In the genomic region with DNA sequence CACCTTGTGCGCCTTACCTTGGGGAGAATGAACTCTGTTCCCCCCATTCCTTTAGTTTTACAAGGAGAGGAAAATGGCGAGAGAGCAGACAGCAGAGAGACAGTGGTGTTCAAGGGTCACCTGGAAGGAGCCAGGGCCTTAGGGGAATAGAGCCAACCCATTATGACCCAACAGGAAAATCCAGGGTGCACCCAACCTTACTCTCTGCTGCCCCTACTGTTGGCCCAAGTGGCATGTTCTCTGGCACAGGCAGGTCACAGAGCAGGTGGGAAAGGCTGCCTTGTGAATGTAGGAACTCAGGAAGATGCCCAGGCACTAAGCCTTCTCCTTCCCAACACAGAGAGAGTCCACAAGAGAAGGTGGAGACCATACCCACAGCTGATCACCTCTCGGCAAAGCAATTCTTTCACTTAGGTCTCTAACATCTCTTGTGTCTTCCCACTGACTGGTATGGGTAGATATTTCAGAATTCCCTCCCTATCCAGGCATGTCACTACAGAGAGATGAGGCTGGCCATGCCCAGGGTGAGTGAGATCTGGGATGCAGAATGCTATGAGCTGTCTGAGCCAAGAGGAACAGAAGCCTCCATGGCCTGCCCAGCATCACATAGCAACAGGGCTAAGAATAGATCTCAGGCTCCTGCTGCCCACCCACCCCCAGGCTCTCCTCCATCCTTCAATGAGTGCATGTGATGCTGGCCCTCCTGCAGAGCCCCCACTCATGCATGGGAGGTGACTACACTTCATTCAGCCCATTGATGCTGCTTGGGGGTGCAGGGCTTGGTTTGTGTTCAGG, we compare ENCODE assay signal across 11 mouse cellular contexts. TPM values are rescaled to one million over a fixed set of nuclear protein-coding genes. Genes with fewer than 3 reads are reported as not detected.
DNase-seq lines count a peak whose midpoint lies in the region; ATAC-seq and TF ChIP-seq lines count a peak whose summit lies in the region.
"Had no signal": no experiment of that assay in that cellular context is flagged by ENCODE, and none has a peak within 500 bp of the region (broad histone marks: within the 10 kb centered on the region; RNA-seq: fewer than 3 reads in every experiment).

No protein-coding gene starts in this region.

- ATAC-seq in intestine, postnatal 0 days: no peak
- ATAC-seq in intestine, embryonic 16.5 days: no peak

- H3K27me3 ChIP-seq in intestine, postnatal 0 days (replicated peaks; ENCODE audit: control insufficient read depth, insufficient read depth, low read length): no peaks in the 10 kb centered on the region
- no peaks in the 10 kb centered on the region for H3K27me3 ChIP-seq in intestine, embryonic 16.5 days (replicated peaks; ENCODE audit: control insufficient read depth, insufficient read depth, low read length)
- H3K27me3 ChIP-seq in testis, adult 2 months (ENCODE audit: control insufficient read depth, insufficient read depth, low read length): no peaks in the 10 kb centered on the region
- H3K27me3 ChIP-seq: liver, embryonic 13.5 days had no signal

- TF ChIP-seq POLR2A in testis, adult 2 months (IDR thresholded peaks at IDR 0.05; ENCODE audit: control insufficient read depth, low read depth, low read length): no peak; the same call in 1 of the 2 replicates
- no peak for TF ChIP-seq POLR2A in cortical plate, adult 2 months (IDR thresholded peaks at IDR 0.05; ENCODE audit: extremely low read depth, insufficient read depth, low read length)

- no peaks in the 10 kb centered on the region for H3K4me1 ChIP-seq in intestine, postnatal 0 days (replicated peaks; ENCODE audit: control insufficient read depth, insufficient read depth, low read length)
- no peaks in the 10 kb centered on the region for H3K4me1 ChIP-seq in intestine, embryonic 16.5 days (ENCODE audit: control insufficient read depth, insufficient read depth, low read length)
- peaks cover 4% of the 10 kb centered on the region for H3K4me1 ChIP-seq in testis, adult 2 months (ENCODE audit: control insufficient read depth, insufficient read depth, low read length)
- peaks cover 11% of the 10 kb centered on the region for H3K4me1 ChIP-seq in cortical plate, adult 2 months (ENCODE audit: control insufficient read depth, insufficient read depth, low read length)
- H3K4me1 ChIP-seq: liver, embryonic 13.5 days had no signal

- 79% methylated on average over 3 of the region's 3 CpGs for WGBS in intestine, postnatal 0 days
- WGBS in intestine, embryonic 16.5 days: 80% methylated on average over 3 of the region's 3 CpGs

- H3K36me3 ChIP-seq in intestine, postnatal 0 days (ENCODE audit: control insufficient read depth, insufficient read depth): no peaks in the 10 kb centered on the region
- no peaks in the 10 kb centered on the region for H3K36me3 ChIP-seq in intestine, embryonic 16.5 days (ENCODE audit: control insufficient read depth, insufficient read depth, low read length)
- no peaks in the 10 kb centered on the region for H3K36me3 ChIP-seq in testis, adult 2 months (ENCODE audit: control insufficient read depth, insufficient read depth, low read length)
- H3K36me3 ChIP-seq: heart, embryonic 13.5 days; liver, embryonic 13.5 days had no signal

- H3K9ac ChIP-seq in intestine, postnatal 0 days (ENCODE audit: low read depth, low read length): no peak overlapping the region
- H3K9ac ChIP-seq in intestine, embryonic 16.5 days (ENCODE audit: low read depth, low read length): no peak overlapping the region
- H3K9ac ChIP-seq: heart, embryonic 13.5 days; liver, embryonic 13.5 days had no signal

- no peak overlapping the region for H3K4me2 ChIP-seq in intestine, postnatal 0 days (replicated peaks; ENCODE audit: low read depth)
- no peak overlapping the region for H3K4me2 ChIP-seq in intestine, embryonic 16.5 days (ENCODE audit: low read depth, low read length)
- H3K4me2 ChIP-seq: heart, embryonic 13.5 days; liver, embryonic 13.5 days had no signal

- no peak overlapping the region for H3K4me3 ChIP-seq in intestine, postnatal 0 days (ENCODE audit: low read depth, low read length)
- no peak overlapping the region for H3K4me3 ChIP-seq in intestine, embryonic 16.5 days (ENCODE audit: low read length)
- peak overlapping the region; percentile 23 for H3K4me3 ChIP-seq in testis, adult 2 months (ENCODE audit: control insufficient read depth, low read depth, low read length)
- H3K4me3 ChIP-seq in cortical plate, adult 2 months (ENCODE audit: insufficient read depth, low read length): no peak overlapping the region
- H3K4me3 ChIP-seq: heart, embryonic 13.5 days; liver, embryonic 13.5 days had no signal

- peak; percentile 56 for TF ChIP-seq CTCF in intestine, postnatal 0 days (IDR thresholded peaks at IDR 0.05; ENCODE audit: low read depth)
- TF ChIP-seq CTCF in testis, adult 2 months (IDR thresholded peaks at IDR 0.05; ENCODE audit: control insufficient read depth, insufficient read depth, insufficient replicate concordance, low read depth, low read length): peak; percentile 50; the same call in 1 of the 2 replicates
- TF ChIP-seq CTCF in cortical plate, adult 2 months (IDR thresholded peaks at IDR 0.05; ENCODE audit: extremely low read depth, insufficient read depth, low read length): peak; percentile 24; the same call in 1 of the 2 replicates

- no peak overlapping the region for H3K27ac ChIP-seq in intestine, postnatal 0 days (ENCODE audit: low read depth, low read length)
- no peak overlapping the region for H3K27ac ChIP-seq in intestine, embryonic 16.5 days (ENCODE audit: low read length)
- no peak overlapping the region for H3K27ac ChIP-seq in testis, adult 2 months (ENCODE audit: control insufficient read depth, insufficient read depth, low read depth, low read length)
- no peak overlapping the region for H3K27ac ChIP-seq in cortical plate, adult 2 months (ENCODE audit: insufficient read depth, low read length)
- H3K27ac ChIP-seq: heart, embryonic 13.5 days; liver, embryonic 13.5 days had no signal

- H3K9me3 ChIP-seq in intestine, postnatal 0 days (ENCODE audit: control insufficient read depth): no peaks in the 10 kb centered on the region
- H3K9me3 ChIP-seq in intestine, embryonic 16.5 days (ENCODE audit: control insufficient read depth, low read length): no peaks in the 10 kb centered on the region
- H3K9me3 ChIP-seq: heart, embryonic 13.5 days; liver, embryonic 13.5 days had no signal

- DNase-seq in testis, postnatal 10 days (ENCODE audit: low spot score): no peak
- no peak for DNase-seq in urinary bladder, adult 18-20 months (ENCODE audit: low spot score in 2 of 2)
- DNase-seq in spleen, adult 12 weeks (ENCODE audit: low spot score): no peak
- no peak for DNase-seq in adrenal gland, postnatal 14 days
- DNase-seq: liver, embryonic 13.5 days; thymus, postnatal 14 days had no signal

RNA-seq across cellular contexts. Expression of a gene that starts 46.8 kb away (rescaled TPM):
- polyA plus RNA-seq in intestine, postnatal 0 days (2015; fragmentation: Nextera tagmentation; extraction: Ambion mirVana): 0.10 and 0.16 TPM in 2 replicates
- polyA plus RNA-seq in intestine, embryonic 16.5 days (2015; fragmentation: Nextera tagmentation; extraction: Ambion mirVana): 0.05 and 0.23 TPM in 2 replicates
- 0.19 and 0.22 TPM in 2 replicates for polyA plus RNA-seq in testis, adult 2 months (2012; rRNA removed)
- 27.2 and 30.1 TPM in 2 replicates for polyA plus RNA-seq in cortical plate, adult 2 months (2012; rRNA removed)
- total RNA-seq in adrenal gland, postnatal 14 days (2021): 2.8 and 3.6 TPM in 2 replicates

Comparison
In these comparisons a context has a peak if more than half of its experiments do, and no peak if none do; other contexts are left out.
1. RNA of a gene that starts 46.8 kb away (polyA plus RNA-seq): 27.2 to 30.1 TPM in cortical plate, adult 2 months; 0.05 to 0.23 TPM in intestine, embryonic 16.5 days, 0.19 to 0.22 TPM in testis, adult 2 months and 0.10 to 0.16 TPM in intestine, postnatal 0 days; every median in the first group is over 10 times any median in the second.
2. Peak in every context shown above with its lines, with median percentiles within 50 percentile points of each other: CTCF ChIP-seq.